In genomic region chr10:111103086-111103485, GRCm38 (mm10) we compare ENCODE assay signal across 9 mouse cellular contexts.
DNase-seq lines count a peak whose midpoint lies in the region; ATAC-seq and TF ChIP-seq lines count a peak whose summit lies in the region.
"Had no signal": no experiment of that assay in that cellular context is flagged by ENCODE, and none has a peak within 500 bp of the region (broad histone marks: within the 10 kb centered on the region; RNA-seq: fewer than 3 reads in every experiment).

No protein-coding gene starts in this region.

- H3K9me3 ChIP-seq in forebrain, postnatal 0 days (ENCODE audit: low read length) = no peaks in the 10 kb centered on the region
- H3K9me3 ChIP-seq: limb, embryonic 12.5 days had no signal

- H3K9ac ChIP-seq in forebrain, postnatal 0 days = no peak overlapping the region
- H3K9ac ChIP-seq: limb, embryonic 12.5 days had no signal

- no peak for ATAC-seq in forebrain, postnatal 0 days

- no peaks in the 10 kb centered on the region for H3K27me3 ChIP-seq in forebrain, postnatal 0 days (ENCODE audit: insufficient read depth, low read length)
- H3K27me3 ChIP-seq: limb, embryonic 12.5 days had no signal

- intact Hi-C loops in heart, postnatal 36 days (cut with DNase I) = loop anchor here (5.0 kb wide), 1 partner anchor 369 kb away; the partner anchor contains the start of gene Nap1l1
- intact Hi-C loops in left cerebral cortex, postnatal 36 days (cut with DNase I) = loop anchor here (5.0 kb wide), 2 partner anchors 111 to 126 kb away; no protein-coding TSS in a partner anchor

- no peak for TF ChIP-seq CTCF in forebrain, postnatal 0 days (IDR thresholded peaks at IDR 0.05; ENCODE audit: low read depth)

- no peak overlapping the region for H3K4me3 ChIP-seq in forebrain, postnatal 0 days (ENCODE audit: low read depth, low read length)
- H3K4me3 ChIP-seq: limb, embryonic 12.5 days had no signal

- H3K4me1 ChIP-seq in forebrain, postnatal 0 days (ENCODE audit: insufficient read depth) = peaks cover 7% of the 10 kb centered on the region

- peak; percentile 33 for DNase-seq in layer of hippocampus, adult 11-12 months (ENCODE audit: low spot score)
- no peak for DNase-seq in layer of hippocampus, postnatal 14 days (ENCODE audit: low spot score in 2 of 2)
- DNase-seq in adrenal gland, postnatal 25 days = peak; percentile 39
- DNase-seq in heart, postnatal 36 days = peak; percentile 28 to 42
- peak; percentile 69 to 73 for DNase-seq in monocyte, adult 2 months (ENCODE audit: low read depth in 1 of 2, low spot score in 2 of 2)
- DNase-seq in left cerebral cortex, postnatal 36 days (ENCODE audit: low spot score in 2 of 2) = no peak
- DNase-seq in cerebellum, adult 9-10 months = no peak
- no peak for DNase-seq in forebrain, postnatal 0 days

- no peak overlapping the region for H3K4me2 ChIP-seq in forebrain, postnatal 0 days (ENCODE audit: low read depth)
- H3K4me2 ChIP-seq: limb, embryonic 12.5 days had no signal

- H3K27ac ChIP-seq in forebrain, postnatal 0 days (ENCODE audit: low read depth, low read length) = no peak overlapping the region
- H3K27ac ChIP-seq: limb, embryonic 12.5 days had no signal

- H3K36me3 ChIP-seq in forebrain, postnatal 0 days (ENCODE audit: insufficient read depth) = no peaks in the 10 kb centered on the region
- H3K36me3 ChIP-seq: limb, embryonic 12.5 days had no signal

- whole genome bisulfite sequencing in forebrain, postnatal 0 days = 80% methylated on average over 14 of the region's 14 CpGs

Comparison
In these comparisons a context has a peak if more than half of its experiments do, and no peak if none do; other contexts are left out.
1. DNase-seq: peak in layer of hippocampus, adult 11-12 months (single experiment), adrenal gland, postnatal 25 days (single experiment), heart, postnatal 36 days (2 of 2) and monocyte, adult 2 months (2 of 2); none in layer of hippocampus, postnatal 14 days (0 of 2), left cerebral cortex, postnatal 36 days (0 of 2), cerebellum, adult 9-10 months (single experiment) and forebrain, postnatal 0 days (single experiment).